Mouse (Mus musculus) forebrain, embryonic 14.5 days (tissue): ENCODE measurements around the gene Gart. TPM values are rescaled to one million over a fixed set of nuclear protein-coding genes. Genes with fewer than 3 reads are reported as not detected.

Experiments
- ATAC-seq: fragments of 200-750 bp; cut with Nextera tagmentation; 2 replicates; pipeline ENCODE4 v1.8.0; 2017; ENCODE audit warnings: mild to moderate bottlenecking, moderate library complexity
- DNase-seq: peaks from one replicate; pipeline ENCODE4 v3.0.0-alpha.2; 2015; ENCODE audit warnings: low spot score
- H3K27ac ChIP-seq: fragments of 300-500 bp; sonication (generic); 2 replicates; pipeline ENCODE4 v1.5.1; 2014; ENCODE audit warnings: low read depth, mild to moderate bottlenecking, control low read depth, low read length, moderate library complexity
- H3K27me3 ChIP-seq: fragments of 300-500 bp; sonication (generic); replicated peaks from 2 replicates; pipeline ENCODE4 v1.6.1; 2014; ENCODE audit warnings: low read length, control low read depth, mixed read lengths; ENCODE audit not compliant: control insufficient read depth, insufficient read depth
- H3K36me3 ChIP-seq: fragments of 300-500 bp; sonication (generic); 2 replicates; pipeline ENCODE4 v1.6.1; 2014; ENCODE audit warnings: low read length, control low read depth; ENCODE audit not compliant: control insufficient read depth, insufficient read depth
- H3K4me1 ChIP-seq: fragments of 300-500 bp; sonication (generic); 2 replicates; pipeline ENCODE4 v1.6.1; 2014; ENCODE audit warnings: antibody characterized with exemption, low read length, control low read depth; ENCODE audit not compliant: control insufficient read depth, insufficient read depth
- H3K4me2 ChIP-seq: fragments of 300-500 bp; sonication (generic); 2 replicates; pipeline ENCODE4 v1.6.1; 2014; ENCODE audit warnings: mild to moderate bottlenecking, control low read depth, low read length
- H3K4me3 ChIP-seq: fragments of 300-500 bp; sonication (generic); 2 replicates; pipeline ENCODE4 v1.5.1; 2014; ENCODE audit warnings: low read depth, low read length, control low read depth
- H3K9ac ChIP-seq: fragments of 300-500 bp; sonication (generic); 2 replicates; pipeline ENCODE4 v1.6.1; 2014; ENCODE audit warnings: mild to moderate bottlenecking, low read length, control low read depth, moderate library complexity
- H3K9me3 ChIP-seq: fragments of 300-500 bp; sonication (generic); replicated peaks from 2 replicates; pipeline ENCODE4 v1.6.1; 2016; ENCODE audit warnings: low read length, control low read depth, mixed read lengths; ENCODE audit not compliant: control insufficient read depth
- WGBS: fragments of 180-500 bp; shearing (Covaris S2); extraction: QIAGEN DNeasy Blood & Tissue Kit; methylation state at CpG from one replicate; pipeline ENCODE4 v1.1.7; 2014; 5-methylcytosine and 5-hydroxymethylcytosine counted together
- polyA plus RNA-seq: library from polyadenylated mRNA; unstranded; fragments of >200 nt; fragmentation: Nextera tagmentation; extraction: Ambion mirVana; gene quantifications from 2 replicates; pipeline ENCODE4 v1.2.1, GENCODE M21; 2014

Gene Gart
- polyA plus RNA-seq, 1 experiment from 2014 or later, result 64.9 TPM

GRCm38 (mm10) chr16:91575151-91575550 lies 71.6 kb downstream of the Gart start:
- DNase-seq (no peak), ATAC-seq (no peak)
- Histone ChIP-seq H3K36me3 (peaks cover 16% of the 10 kb centered on the region; the same call in 1 of the 2 replicates), H3K4me2 (no peak overlapping the region), H3K27me3 (no peaks in the 10 kb centered on the region), H3K9ac (no peak overlapping the region), H3K9me3 (no peaks in the 10 kb centered on the region), H3K4me1 (no peaks in the 10 kb centered on the region), H3K4me3 (no peak overlapping the region), H3K27ac (no peak overlapping the region)
- WGBS, result 55% methylated on average over 13 of the region's 13 CpGs

Other genes with a start within 250 kb of the Gart start
- gene Il10rb, start 240.8 kb downstream of the Gart start, polyA plus RNA-seq, result 7.7 and 10.5 TPM in 2 replicates
- 40.4 and 45.6 TPM in 2 replicates for gene Ifnar1, start 161.7 kb downstream of the Gart start, polyA plus RNA-seq
- gene Ifngr2, start 99.9 kb downstream of the Gart start, polyA plus RNA-seq, result 77.3 and 100 TPM in 2 replicates
- gene Tmem50b, start 49.2 kb downstream of the Gart start, polyA plus RNA-seq, result 105 and 111 TPM in 2 replicates
- gene Dnajc28, start 27.9 kb downstream of the Gart start, polyA plus RNA-seq, result 7.2 and 8.4 TPM in 2 replicates
- gene Son, start 554 bp upstream of the Gart start, polyA plus RNA-seq, result 126 and 131 TPM in 2 replicates
- gene Donson, start 41.8 kb upstream of the Gart start, polyA plus RNA-seq, result 15.3 and 19.9 TPM in 2 replicates
- 104 and 119 TPM in 2 replicates for gene Cryzl1, start 82.0 kb upstream of the Gart start, polyA plus RNA-seq
- 54.2 and 63.7 TPM in 2 replicates for gene Itsn1, start 82.3 kb upstream of the Gart start, polyA plus RNA-seq